Mouse (Mus musculus): ENCODE results near the gene Ppp2r2d. TPM values are rescaled to one million over a fixed set of nuclear protein-coding genes. Genes with fewer than 3 reads are reported as not detected.

Gene Ppp2r2d
- polyA plus RNA-seq, 1 experiment from 2014 or later = 99.4 TPM

Other genes starting within 250 kb of the Ppp2r2d start
- gene Mapk1ip1, start 194 bp downstream of the Ppp2r2d start, polyA plus RNA-seq (2014; fragmentation: Nextera tagmentation; extraction: Ambion mirVana) = 30.3 and 32.7 TPM in 2 replicates
- 120 and 127 TPM in 2 replicates for gene Bnip3, start 63.4 kb downstream of the Ppp2r2d start, polyA plus RNA-seq (2014; fragmentation: Nextera tagmentation; extraction: Ambion mirVana)
- gene Jakmip3, start 94.7 kb downstream of the Ppp2r2d start, polyA plus RNA-seq (2014; fragmentation: Nextera tagmentation; extraction: Ambion mirVana) = 11.2 and 11.8 TPM in 2 replicates
- gene Dpysl4, start 239.9 kb downstream of the Ppp2r2d start, polyA plus RNA-seq (2014; fragmentation: Nextera tagmentation; extraction: Ambion mirVana) = 211 and 216 TPM in 2 replicates

Measured in hindbrain, embryonic 14.5 days (tissue).